Mouse (Mus musculus) liver, embryonic 11.5 days (tissue): ENCODE measurements around the gene Rhbdf2. TPM values are rescaled to one million over a fixed set of nuclear protein-coding genes. Genes with fewer than 3 reads are reported as not detected.

Experiments
- ATAC-seq: fragments of 200-750 bp; cut with Nextera tagmentation; replicated peaks from 2 replicates; pipeline ENCODE4 v1.8.0; 2017; ENCODE audit warnings: moderate number of reproducible peaks, mild to moderate bottlenecking, moderate TSS enrichment, moderate library complexity; ENCODE audit not compliant: low FRiP score
- DNase-seq: peaks from one replicate; pipeline ENCODE4 v3.0.0-alpha.2; 2017; ENCODE audit warnings: low spot score
- H3K27ac ChIP-seq: fragments of 300-500 bp; sonication (generic); 2 replicates; pipeline ENCODE4 v1.5.1; 2014; ENCODE audit warnings: mild to moderate bottlenecking, low read depth, low read length, control low read depth
- H3K27me3 ChIP-seq: fragments of 300-500 bp; sonication (generic); replicated peaks from 2 replicates; pipeline ENCODE4 v1.6.1; 2014; ENCODE audit warnings: low read length, mixed read lengths; ENCODE audit not compliant: control insufficient read depth, insufficient read depth
- H3K36me3 ChIP-seq: fragments of 300-500 bp; sonication (generic); 2 replicates; pipeline ENCODE4 v1.6.1; 2014; ENCODE audit warnings: mild to moderate bottlenecking, low read length, moderate library complexity, mixed read lengths; ENCODE audit not compliant: control insufficient read depth, insufficient read depth
- H3K4me1 ChIP-seq: fragments of 300-500 bp; sonication (generic); replicated peaks from 2 replicates; pipeline ENCODE4 v1.6.1; 2014; ENCODE audit warnings: low read length, mixed read lengths; ENCODE audit not compliant: control insufficient read depth, insufficient read depth
- H3K4me2 ChIP-seq: fragments of 300-500 bp; sonication (generic); 2 replicates; pipeline ENCODE4 v1.6.1; 2014; ENCODE audit warnings: mild to moderate bottlenecking, control low read depth, moderate library complexity
- H3K4me3 ChIP-seq: fragments of 300-500 bp; sonication (generic); 2 replicates; pipeline ENCODE4 v1.5.1; 2014; ENCODE audit warnings: low read depth, low read length, control low read depth
- H3K9ac ChIP-seq: fragments of 300-500 bp; sonication (generic); 2 replicates; pipeline ENCODE4 v1.6.1; 2014; ENCODE audit warnings: low read depth, low read length, control low read depth
- H3K9me3 ChIP-seq: fragments of 300-500 bp; sonication (generic); 2 replicates; pipeline ENCODE4 v1.6.1; 2016; ENCODE audit warnings: low read length, inconsistent platforms, mixed read lengths; ENCODE audit not compliant: control insufficient read depth
- WGBS: fragments of 180-500 bp; shearing (Covaris S2); extraction: QIAGEN DNeasy Blood & Tissue Kit; methylation state at CpG from one replicate; pipeline ENCODE4 v1.1.7; 2014; 5-methylcytosine and 5-hydroxymethylcytosine counted together
- polyA plus RNA-seq: library from polyadenylated mRNA; unstranded; fragments of >200 nt; fragmentation: Nextera tagmentation; extraction: Ambion mirVana; gene quantifications from 2 replicates; pipeline ENCODE4 v1.2.1, GENCODE M21; 2014

Rhbdf2 gene
- polyA plus RNA-seq, 1 experiment from 2014 or later = 10.6 TPM

GRCm38 (mm10) chr11:116654255-116654821, 27.5 kb upstream of the Rhbdf2 start, which contains the start of gene Cygb:
TSS of gene Cygb (minus strand) at chr11:116654313.
- Histone ChIP-seq H3K4me1 (peaks cover 32% of the 10 kb centered on the region), H3K27me3 (peaks cover 46% of the 10 kb centered on the region), H3K4me2 (peak within 1 kb of the TSS; percentile 86), H3K27ac (no peak within 1 kb of the TSS), H3K36me3 (no peaks in the 10 kb centered on the region), H3K9ac (0 out of 2 replicates have a peak within 1 kb of the TSS, but pooled peaks have one; percentile 20), H3K9me3 (no peaks in the 10 kb centered on the region), H3K4me3 (peak within 1 kb of the TSS; percentile 55)
- 5% methylated on average over 28 of the region's 28 CpGs for WGBS
- no peak for ATAC-seq
- no peak for DNase-seq

- no peak overlapping the region for H3K27ac ChIP-seq
- H3K9ac ChIP-seq = 0 out of 2 replicates have a peak overlapping the region, but pooled peaks have one; percentile 20
- DNase-seq (no peak), ATAC-seq (no peak)
- peak overlapping the region; percentile 86 for H3K4me2 ChIP-seq
- peak overlapping the region; percentile 55 for H3K4me3 ChIP-seq
- peaks cover 27% of the 10 kb centered on the region for H3K4me1 ChIP-seq
- no peaks in the 10 kb centered on the region for H3K36me3 ChIP-seq
- under 1% methylated on average over 46 of the region's 47 CpGs for WGBS
- no peaks in the 10 kb centered on the region for H3K9me3 ChIP-seq
- H3K27me3 ChIP-seq = peaks cover 46% of the 10 kb centered on the region
These were observed 26.9 kb upstream of the Rhbdf2 start for GRCm38 (mm10) chr11:116653709-116654221.

- Histone ChIP-seq H3K4me3 (peak within 1 kb of the TSS; percentile 55), H3K27me3 (peaks cover 46% of the 10 kb centered on the region), H3K4me1 (peaks cover 29% of the 10 kb centered on the region), H3K9me3 (no peaks in the 10 kb centered on the region), H3K27ac (no peak within 1 kb of the TSS; the same call in 1 of the 2 replicates), H3K4me2 (peak within 1 kb of the TSS; percentile 86), H3K36me3 (no peaks in the 10 kb centered on the region), H3K9ac (0 out of 2 replicates have a peak within 1 kb of the TSS, but pooled peaks have one; percentile 20)
- DNase-seq (no peak), ATAC-seq (no peak)
- WGBS = 13% methylated on average over 10 of the region's 10 CpGs
These were observed 26.4 kb upstream of the Rhbdf2 start, which contains the start of gene Prcd for GRCm38 (mm10) chr11:116653234-116653633. TSS of gene Prcd (plus strand) at chr11:116653534.

DNA sequence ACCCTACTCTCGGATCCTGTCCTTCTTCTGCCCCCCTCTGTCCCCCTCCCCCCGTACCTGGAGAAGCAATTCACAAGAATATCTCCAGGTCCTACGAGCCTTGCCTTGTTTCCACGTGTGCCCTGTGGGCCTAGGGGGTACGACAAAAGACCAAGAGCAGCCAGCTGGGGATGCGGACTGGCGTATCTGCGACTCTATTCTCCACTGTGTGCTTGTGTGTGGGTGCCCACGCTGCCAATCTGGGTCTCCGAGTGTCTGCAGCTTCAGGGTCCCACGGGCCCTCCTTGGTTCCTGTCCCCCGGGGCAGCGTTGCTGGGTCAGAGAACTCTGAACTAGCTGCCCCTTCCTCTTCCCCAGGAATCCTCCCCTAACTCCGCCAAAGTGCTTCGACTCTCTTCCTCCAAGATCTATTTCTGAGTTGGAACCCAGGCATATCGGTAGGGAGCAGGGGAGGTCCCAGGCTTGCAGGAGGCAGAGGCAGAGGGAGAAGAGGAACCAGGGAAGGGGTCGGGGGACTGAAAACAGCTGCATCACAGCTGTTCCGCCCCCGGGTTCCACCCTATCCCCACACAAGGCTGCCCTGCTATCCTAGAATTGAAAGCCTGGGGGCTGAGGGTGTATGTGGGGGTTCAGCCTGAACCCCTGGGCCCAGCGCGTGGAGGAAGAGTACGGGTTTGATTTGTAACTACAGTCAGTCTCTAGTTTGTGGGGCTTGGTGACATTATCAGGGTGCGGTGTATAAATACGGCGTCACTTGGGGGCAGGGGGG, 25.7 kb upstream of the Rhbdf2 start:
- Histone ChIP-seq H3K9ac (no peak overlapping the region), H3K36me3 (no peaks in the 10 kb centered on the region), H3K27me3 (peaks cover 46% of the 10 kb centered on the region), H3K4me3 (no peak overlapping the region), H3K4me2 (no peak overlapping the region; the same call in 1 of the 2 replicates), H3K4me1 (peaks cover 32% of the 10 kb centered on the region), H3K27ac (no peak overlapping the region; the same call in 1 of the 2 replicates), H3K9me3 (no peaks in the 10 kb centered on the region)
- ATAC-seq (no peak), DNase-seq (no peak)
- WGBS = 61% methylated on average over 25 of the region's 25 CpGs

DNA sequence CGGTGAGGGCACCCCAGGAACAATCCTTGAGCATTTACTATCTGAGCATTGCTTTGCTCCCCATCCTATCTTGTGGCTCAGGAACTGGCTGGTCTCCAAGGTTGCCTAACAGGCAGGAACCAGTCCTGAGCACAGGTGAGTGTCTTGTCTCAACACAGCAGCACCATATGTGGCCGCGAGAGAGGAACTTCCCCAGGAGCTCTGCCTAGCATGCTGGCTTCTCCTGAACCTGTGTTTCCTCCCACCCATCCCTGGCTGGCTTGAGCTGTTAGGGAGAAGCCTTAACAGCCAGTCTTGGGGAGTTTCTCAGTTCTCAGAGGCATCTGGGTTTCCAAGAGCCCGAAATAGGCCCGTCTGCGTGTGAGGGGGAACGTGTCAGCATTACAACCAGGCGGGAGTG, 24.5 kb upstream of the Rhbdf2 start:
- no peak for DNase-seq
- Histone ChIP-seq H3K9ac (no peak overlapping the region), H3K27ac (no peak overlapping the region), H3K4me3 (no peak overlapping the region), H3K9me3 (no peaks in the 10 kb centered on the region), H3K4me1 (peaks cover 36% of the 10 kb centered on the region), H3K4me2 (no peak overlapping the region), H3K36me3 (no peaks in the 10 kb centered on the region), H3K27me3 (peaks cover 46% of the 10 kb centered on the region)
- ATAC-seq = no peak
- WGBS = 71% methylated on average over 8 of the region's 8 CpGs

DNA sequence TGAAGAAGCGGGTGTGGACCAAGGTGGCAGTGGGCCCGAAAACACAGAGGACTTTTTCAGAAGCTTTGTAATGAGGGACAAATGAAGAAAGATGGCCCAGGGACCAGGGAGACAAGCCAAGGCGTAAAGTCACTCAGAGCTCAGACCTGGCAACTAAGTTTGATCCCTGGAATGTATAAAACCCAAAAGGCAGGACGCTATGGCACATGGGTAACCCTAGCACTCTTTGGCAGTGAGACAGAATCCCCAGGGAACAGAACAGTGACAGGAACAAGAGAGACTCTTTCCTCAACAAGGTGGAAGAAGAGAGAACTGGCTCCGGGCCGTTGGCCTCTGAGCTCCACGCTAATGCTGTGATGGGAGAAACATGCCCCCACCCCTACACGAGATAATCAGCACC, 24.0 kb upstream of the Rhbdf2 start:
- no peaks in the 10 kb centered on the region for H3K9me3 ChIP-seq
- H3K36me3 ChIP-seq = no peaks in the 10 kb centered on the region
- no peak overlapping the region for H3K27ac ChIP-seq
- peaks cover 46% of the 10 kb centered on the region for H3K27me3 ChIP-seq
- ATAC-seq (no peak), DNase-seq (no peak)
- no peak overlapping the region for H3K9ac ChIP-seq
- WGBS = 88% methylated on average over 8 of the region's 8 CpGs
- H3K4me2 ChIP-seq = no peak overlapping the region
- H3K4me1 ChIP-seq = peaks cover 36% of the 10 kb centered on the region
- no peak overlapping the region for H3K4me3 ChIP-seq

- H3K36me3 ChIP-seq = no peaks in the 10 kb centered on the region
- peaks cover 40% of the 10 kb centered on the region for H3K27me3 ChIP-seq
- ATAC-seq (no peak), DNase-seq (no peak)
- H3K4me2 ChIP-seq = no peak overlapping the region
- no peaks in the 10 kb centered on the region for H3K9me3 ChIP-seq
- WGBS = 91% methylated on average over 13 of the region's 13 CpGs
- no peak overlapping the region for H3K4me3 ChIP-seq
- H3K9ac ChIP-seq = no peak overlapping the region
- no peak overlapping the region for H3K27ac ChIP-seq
- peaks cover 39% of the 10 kb centered on the region for H3K4me1 ChIP-seq
These were observed 23.0 kb upstream of the Rhbdf2 start for GRCm38 (mm10) chr11:116649711-116650337.

DNA sequence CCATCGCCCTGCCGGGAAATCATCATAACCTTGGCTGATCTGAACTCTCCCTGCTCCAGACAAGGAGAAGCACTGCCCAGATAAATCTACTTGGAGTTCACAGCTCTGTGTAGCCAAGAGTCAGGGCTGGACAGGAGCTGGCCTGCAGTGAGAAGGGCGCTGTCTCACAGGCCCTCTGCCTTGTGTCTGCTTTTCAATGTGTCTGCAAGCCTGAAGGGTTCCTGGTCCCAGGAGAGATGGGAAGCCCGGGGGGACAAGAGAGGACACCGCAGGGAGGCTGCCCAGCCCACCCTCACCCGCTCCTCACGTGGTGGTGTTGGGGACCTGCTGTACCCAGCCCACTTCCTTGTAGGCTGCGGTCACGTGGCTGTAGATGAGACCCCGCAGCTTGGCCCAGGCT, 22.2 kb upstream of the Rhbdf2 start:
- Histone ChIP-seq H3K9me3 (no peaks in the 10 kb centered on the region), H3K27ac (0 out of 2 replicates have a peak overlapping the region, but pooled peaks have one; percentile 29), H3K27me3 (peaks cover 32% of the 10 kb centered on the region), H3K4me3 (no peak overlapping the region), H3K36me3 (no peaks in the 10 kb centered on the region), H3K4me2 (no peak overlapping the region), H3K4me1 (peaks cover 41% of the 10 kb centered on the region), H3K9ac (no peak overlapping the region)
- ATAC-seq (no peak), DNase-seq (no peak)
- WGBS = 75% methylated on average over 10 of the region's 10 CpGs
